Mouse (Mus musculus): ENCODE measurements around the gene Ubr2.

Ubr2 gene

DNA sequence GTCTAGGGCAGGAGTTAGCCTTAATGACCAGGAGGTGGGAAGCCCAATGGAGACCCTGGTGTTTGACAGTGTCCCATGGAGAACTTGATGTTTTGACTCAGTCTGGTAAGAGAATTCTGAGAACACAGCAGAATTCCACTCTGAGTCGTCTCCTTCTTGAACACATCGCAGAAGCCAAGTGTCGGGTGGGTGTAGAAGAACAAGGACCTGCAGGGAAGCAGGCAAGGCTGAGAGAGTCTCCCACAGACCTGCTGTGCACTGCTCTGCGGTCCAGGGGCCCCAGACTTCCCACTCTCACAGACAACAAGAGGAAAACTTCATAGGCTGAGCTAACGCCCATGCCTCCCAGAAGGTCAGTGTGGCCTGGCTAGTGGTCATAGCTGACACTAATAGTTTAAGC, 82.6 kb downstream of the Ubr2 start:
- DNase-seq (ENCODE audit: low spot score in 2 of 2): no peak

DNA sequence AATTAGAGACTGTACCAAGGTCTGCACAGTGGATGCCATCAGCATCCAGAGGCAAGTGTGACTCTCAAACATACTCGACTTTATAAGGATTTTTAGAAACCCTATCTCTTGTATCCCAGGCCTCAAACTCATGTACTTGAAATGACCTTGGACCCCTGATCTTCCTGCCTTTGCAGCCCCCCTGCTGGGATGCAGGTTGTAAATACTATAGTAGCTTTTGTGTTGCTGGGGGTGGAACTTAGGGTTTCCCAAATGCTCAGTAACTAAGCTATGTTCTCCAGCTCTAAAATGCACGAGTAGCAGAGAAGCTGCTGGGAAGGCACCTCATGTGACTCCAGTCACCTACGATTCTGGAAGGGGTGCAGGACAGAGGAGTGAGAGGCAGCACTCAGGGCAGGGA, 83.4 kb downstream of the Ubr2 start:
- DNase-seq (ENCODE audit: low spot score in 2 of 2): no peak

DNA sequence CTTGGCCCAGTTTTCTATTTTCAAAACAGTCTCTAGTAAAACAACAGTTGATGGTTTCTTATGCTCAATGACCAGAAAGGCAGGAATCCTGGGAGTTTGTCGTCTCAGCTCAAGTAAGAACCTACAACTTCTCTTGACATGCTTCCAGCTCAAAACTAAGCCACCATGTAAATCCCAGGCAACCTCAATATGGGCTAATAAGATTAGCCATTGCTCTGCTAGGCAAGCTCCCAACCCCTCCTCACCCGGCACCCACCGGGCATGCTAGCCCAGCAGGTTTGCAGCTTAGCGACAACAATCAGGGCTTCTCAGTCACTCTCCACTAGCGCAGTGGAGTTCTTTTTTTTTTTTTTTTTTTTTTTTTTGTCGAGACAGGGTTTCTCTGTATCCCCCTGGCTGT, 84.2 kb downstream of the Ubr2 start:
- no peak for DNase-seq (ENCODE audit: low spot score in 2 of 2)

DNA sequence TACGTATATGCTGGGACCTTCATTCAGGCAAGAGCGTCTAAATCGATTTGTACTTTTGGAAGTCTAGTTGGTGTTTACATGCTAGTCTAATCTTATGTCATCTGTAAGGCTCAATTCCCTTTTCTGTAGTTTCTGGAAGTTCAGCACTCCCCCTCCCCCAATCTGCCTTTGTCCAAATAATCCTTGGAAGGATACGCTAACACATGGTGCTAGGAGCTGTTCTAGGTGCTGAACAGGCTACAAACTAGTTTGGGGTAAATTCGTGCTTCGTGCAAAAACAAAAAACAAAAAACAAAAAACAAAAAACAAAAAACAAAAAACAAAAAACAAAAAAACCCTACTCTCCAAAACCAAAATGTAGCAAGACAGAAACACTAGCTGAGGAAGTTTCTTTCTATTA, 89.5 kb downstream of the Ubr2 start:
- no peak for DNase-seq (ENCODE audit: low spot score in 2 of 2)

DNA sequence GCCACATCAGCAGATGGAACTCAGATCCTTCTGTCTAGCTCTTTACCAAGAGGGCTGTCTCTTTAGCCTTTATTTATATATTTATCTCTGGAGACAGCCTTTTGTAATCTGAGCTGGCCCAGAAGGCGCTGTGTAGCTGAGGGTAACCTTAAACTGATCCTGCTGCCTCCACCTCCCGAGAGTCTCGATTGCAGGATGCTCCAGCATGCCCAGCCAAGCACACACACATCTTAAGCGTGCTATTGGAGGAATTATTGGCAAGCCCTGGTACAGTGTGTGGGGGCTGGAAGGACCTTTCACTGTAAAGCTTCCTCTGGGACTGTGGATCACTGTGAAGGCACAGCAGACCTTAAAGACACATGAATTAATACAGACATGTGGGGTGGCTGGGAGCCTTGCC, 91.4 kb downstream of the Ubr2 start:
- no peak for DNase-seq (ENCODE audit: low spot score in 2 of 2)

DNA sequence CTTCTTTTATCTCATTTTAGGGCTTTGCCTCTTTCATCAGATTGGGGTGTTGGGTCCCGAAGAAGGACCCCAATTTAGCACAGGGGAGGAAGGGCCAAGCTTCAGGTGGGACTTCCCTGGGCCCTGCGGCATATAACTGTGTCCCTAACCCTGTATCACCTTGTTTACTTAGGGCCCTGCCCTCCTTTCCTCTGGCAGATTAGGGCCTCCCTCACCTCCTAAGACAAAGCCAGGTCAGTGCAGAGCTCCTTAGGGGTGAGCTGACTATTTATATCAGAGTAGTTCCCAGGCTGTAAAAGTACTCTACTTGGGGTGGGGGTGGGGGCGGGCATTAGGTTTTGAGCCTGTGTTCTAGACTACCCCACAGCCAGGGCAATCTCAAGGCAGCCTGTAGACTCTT, 95.2 kb downstream of the Ubr2 start:
- DNase-seq (ENCODE audit: low spot score in 2 of 2): no peak

DNA sequence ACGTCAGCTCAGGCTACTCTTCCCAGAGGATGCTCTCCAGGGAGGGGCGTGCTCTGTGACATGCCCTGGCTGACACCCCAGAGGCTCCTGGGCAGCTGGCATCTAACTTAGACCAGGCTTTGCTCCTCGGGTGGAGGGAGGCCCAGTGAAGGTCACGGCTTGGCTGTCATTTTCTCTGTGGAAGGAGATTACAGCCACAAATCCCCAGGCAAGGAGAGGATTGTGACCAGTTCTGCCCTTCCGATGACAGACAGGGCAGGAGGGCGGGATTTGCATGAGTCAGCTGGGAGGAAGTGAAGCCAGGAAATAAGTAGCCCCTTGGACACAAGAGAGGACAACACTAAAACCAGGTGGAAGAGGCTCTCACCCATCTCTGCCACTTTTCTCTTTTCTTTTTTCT, 98.0 kb downstream of the Ubr2 start:
- DNase-seq (ENCODE audit: low spot score in 2 of 2): no peak

DNA sequence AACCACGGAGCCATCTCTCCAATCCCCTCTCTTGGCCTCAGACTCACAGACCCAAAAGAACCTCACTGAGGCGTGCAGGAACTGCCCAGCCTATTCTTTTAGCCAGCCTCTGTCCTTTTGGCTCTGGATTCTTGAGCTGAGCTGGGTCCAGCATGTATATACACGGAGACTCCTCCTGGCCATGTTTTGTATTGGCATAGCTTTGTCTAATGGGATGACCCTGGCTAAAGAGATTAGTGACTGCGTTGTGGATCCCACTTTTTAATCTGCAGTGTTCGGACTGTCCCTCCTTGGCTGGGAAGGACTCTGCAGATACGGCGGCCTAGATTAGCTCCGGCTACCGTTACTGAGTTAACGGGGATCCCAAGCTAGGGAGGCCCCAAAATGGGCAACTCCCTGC, 100.2 kb downstream of the Ubr2 start, which contains the start of gene Prph2:
Gene Prph2 (plus strand): TSS at position 274 of the 400 bp plus-strand sequence.
- DNase-seq (ENCODE audit: low spot score in 2 of 2): no peak

DNA sequence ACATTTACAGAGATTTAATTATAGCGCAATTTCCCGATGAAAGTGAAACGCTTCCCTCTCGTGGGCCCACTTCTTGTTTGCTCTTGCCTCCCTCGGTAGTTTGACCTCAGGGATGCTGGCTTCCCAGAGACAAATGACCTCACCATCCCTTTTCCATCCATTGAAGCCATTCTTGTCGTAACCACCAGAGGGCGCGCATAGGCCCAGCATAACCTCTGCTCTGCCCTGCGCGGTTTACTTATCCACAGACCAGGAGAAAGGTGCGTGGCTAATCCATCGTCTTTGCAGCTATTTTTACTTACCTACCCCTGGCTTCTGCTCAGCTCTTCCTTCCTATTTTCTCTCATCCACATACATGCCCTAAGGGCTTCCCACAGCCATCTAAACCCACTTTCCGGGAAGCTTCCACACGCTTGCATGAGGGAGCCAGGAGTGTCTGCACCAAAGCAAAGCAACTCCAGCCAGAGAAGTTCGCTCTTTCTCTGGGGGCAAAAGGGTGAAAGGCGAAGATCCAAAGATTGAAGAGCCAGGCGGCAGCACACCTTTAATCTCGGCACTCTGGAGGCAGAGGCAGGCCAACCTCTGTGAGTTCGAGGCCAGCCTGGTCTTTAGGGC, 106.4 kb downstream of the Ubr2 start:
- DNase-seq (ENCODE audit: low spot score in 2 of 2): peak; percentile 68 to 71

DNA sequence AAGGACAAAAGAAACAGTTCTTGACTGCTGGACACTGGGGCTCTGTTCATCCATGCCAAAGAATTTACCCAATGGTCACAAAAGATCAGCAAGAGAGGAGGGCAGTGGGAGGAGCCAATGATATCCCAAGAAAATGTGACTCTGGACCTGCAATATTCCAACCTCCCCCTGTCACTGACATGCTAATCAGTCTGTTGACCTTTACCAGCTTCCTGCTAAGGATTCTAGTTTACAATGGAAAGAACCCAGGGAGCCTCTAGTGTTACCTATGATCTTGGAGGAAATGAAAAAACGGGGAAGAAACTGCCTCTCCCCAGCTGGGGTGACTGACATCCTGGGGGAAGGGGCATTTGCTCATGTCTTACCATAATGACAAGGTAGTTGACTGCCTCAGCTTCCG, 109.4 kb downstream of the Ubr2 start:
- DNase-seq (ENCODE audit: low spot score in 2 of 2): no peak

DNA sequence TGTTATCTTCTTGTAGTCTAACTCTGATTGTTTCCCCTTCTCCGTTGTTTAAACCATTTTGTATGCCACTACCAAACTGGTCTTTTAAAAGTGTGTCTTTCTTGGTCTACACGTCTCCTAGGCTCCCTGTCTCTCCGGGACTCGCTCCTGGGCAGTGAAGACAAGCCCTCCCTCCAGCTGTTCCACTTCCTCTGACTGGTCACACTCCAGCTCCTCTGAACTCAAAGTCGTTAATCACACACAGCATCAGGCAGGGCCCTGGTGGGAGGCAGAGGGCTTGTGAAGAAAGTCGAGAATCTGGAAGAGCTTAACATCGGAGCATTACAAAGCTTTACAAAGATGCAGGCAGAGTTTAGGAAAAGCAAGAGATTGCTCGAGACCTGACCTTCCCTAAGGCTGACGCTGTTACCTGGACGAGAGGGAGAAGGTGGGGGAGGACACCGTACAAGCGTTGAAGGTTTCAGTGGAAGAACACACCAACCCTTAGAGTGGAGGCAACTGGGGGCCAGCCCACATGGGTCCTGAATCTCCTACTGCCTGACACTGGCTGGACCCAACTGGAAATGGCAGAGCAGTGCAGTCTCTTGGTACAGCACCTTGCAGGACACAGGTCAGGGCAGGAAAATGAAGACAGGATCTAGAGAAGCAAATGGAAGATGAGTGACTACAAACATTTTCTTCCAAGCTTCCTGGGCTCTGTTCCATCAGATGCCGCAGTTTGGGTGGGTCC, 113.0 kb downstream of the Ubr2 start:
- DNase-seq (ENCODE audit: low spot score in 2 of 2): peak in 1 of 2 experiments; percentile 43

DNA sequence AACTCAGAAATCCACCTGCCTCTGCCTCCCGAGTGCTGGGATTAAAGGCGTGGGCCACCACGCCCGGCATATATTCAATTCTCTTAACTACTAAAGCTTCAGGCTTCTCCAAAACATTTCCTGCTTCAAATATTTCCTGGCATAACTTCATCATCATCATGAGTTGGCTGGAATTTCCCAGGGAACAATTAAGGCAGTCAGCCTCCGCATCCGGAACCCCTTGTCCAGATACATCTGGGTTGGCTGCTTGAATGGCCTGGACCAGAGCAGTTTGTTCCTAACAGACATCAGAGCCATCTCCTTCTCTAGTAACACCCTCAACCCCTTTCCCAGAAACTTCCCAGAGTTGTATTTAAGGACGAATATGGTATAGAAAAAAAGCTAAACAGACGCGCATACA, 114.9 kb downstream of the Ubr2 start:
- no peak for DNase-seq (ENCODE audit: low spot score in 2 of 2)

DNA sequence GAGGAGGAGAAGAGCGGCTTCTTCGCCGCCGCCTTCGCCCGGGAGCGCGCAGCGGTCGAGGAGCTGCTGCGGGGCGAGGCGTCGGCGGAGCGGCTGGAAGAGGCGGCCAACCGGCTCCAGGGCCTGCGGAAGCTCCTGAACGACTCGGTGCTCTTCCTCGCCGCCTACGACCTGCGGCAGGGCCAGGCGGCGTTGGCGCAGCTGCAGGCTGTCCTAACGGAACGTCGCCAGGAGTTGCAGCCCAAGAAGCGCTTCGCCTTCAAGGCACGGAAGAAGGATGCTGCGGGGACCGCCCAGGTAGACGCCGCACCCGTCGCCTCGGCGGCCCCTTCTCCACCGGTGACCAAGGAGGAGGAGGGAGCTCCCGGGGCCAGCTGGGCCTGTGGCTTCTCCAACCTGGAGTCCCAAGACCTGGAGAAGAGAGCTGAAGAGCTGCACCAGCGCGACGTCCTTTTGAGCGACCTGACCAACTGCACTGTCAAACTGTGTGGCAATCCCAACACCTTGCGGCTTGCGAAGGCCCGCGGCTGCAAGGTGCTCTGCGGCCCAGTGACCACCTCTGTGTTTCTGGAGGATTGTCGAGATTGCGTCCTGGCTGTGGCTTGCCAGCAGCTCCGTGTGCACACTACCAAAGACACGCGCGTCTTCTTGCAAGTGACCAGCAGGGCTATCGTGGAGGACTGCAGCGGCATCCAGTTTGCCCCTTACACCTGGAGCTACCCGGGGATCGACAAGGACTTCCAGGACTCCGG, 119.3 kb downstream of the Ubr2 start:
- DNase-seq (ENCODE audit: low spot score in 2 of 2): peak; percentile 33 to 42

DNA sequence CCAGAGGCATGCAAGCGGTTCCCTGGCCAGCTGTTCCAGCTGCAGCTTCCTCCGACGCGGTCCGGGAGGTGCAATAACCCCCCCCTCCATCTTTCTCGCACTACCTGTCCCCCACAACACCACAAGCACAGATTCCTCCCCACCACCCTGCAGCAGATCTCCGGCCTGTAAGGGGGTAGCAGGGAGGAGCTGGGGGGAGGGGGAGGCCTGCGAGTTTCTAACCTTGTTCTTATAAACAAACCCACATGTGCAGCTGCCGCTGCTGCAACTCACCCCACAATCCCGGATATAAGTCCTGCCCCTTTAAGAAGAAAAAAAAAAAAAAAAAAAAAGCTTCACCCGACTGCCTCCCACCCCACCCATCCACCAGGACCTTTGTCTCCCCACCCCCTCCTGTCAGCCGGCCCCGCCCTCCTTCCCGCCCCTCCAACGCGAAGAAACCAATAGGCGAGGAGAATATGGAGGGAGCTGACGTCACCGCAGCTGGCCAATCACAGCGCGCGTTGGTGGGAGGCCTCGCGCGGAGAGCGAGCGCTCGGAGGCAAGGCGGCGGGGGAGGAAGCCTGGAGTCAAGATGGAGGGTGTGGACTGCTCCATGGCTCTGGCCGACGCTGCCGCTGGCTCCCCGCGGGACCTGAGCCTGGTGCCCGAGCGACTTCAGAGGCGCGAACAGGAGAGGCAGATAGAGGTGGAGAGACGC, 120.1 kb downstream of the Ubr2 start, which contains the start of gene Tbcc:
Gene Tbcc (plus strand): TSS at position 569 of the 700 bp plus-strand sequence.
- DNase-seq (ENCODE audit: low spot score in 2 of 2): peak; percentile 93 to 97

DNA sequence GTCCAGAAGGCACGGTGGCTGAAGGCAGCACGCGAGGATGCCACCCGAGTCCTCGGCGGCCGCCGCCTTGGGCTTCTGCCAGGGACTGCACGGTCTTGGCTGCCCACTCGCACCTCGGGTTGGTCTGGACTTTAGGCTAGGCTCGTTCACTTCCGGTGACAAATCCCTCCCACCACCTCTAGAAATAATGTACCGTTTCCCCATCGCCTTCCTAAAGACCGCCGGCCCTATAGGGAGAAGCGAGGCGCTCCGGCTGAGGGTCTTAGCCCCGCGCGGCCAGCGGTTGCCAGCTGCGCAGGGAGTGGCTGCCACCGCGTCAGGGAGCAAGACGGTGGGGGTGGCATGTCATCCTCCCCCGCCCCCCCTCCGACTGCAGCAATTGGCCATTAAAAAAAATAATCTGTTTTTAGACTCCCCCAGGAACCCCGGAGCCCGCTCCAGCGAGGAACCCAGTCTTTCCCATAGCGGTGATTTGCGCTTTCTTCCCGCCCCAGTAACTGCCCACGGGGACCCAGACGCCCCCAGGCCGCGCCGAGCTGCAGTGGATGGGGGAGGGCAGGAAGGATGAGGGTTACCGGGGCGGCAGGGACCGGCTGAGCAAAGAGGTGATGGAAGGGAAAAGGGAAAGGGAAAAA, 120.8 kb downstream of the Ubr2 start:
- DNase-seq (ENCODE audit: low spot score in 2 of 2): peak; percentile 67 to 80

DNA sequence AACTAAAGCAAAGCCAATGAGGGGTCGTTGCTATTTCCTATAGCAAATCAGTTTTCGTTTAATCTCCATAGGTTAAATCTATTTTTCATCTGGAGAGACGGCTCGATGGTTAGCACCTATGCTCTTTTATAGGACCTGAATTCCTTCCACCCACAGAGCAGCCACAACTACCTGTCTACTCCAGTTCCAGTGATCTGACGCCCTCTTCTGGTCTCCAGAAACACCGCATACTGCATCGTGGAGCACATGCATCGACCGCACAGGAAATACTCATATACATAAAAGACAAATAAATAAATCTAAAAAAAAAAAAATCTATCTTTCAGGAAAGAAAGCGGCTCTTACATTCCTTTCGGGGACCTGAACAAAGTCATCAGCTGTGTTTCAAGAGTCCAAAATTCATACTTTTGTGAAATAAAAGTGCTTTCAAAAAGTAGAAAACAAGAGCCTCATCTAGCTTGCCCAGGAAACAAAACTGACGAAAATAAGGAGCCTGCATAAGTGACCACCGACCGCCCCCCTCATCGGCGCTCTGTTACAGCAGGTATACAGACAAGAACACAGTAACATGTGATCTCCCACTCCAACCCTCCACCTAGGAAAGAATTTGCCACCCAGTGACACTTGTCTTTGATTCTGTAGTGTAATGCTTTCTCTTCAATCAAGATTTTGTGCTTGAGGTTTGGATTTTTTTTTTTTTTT, 121.7 kb downstream of the Ubr2 start:
- DNase-seq (ENCODE audit: low spot score in 2 of 2): peak in 1 of 2 experiments; percentile 34

DNA sequence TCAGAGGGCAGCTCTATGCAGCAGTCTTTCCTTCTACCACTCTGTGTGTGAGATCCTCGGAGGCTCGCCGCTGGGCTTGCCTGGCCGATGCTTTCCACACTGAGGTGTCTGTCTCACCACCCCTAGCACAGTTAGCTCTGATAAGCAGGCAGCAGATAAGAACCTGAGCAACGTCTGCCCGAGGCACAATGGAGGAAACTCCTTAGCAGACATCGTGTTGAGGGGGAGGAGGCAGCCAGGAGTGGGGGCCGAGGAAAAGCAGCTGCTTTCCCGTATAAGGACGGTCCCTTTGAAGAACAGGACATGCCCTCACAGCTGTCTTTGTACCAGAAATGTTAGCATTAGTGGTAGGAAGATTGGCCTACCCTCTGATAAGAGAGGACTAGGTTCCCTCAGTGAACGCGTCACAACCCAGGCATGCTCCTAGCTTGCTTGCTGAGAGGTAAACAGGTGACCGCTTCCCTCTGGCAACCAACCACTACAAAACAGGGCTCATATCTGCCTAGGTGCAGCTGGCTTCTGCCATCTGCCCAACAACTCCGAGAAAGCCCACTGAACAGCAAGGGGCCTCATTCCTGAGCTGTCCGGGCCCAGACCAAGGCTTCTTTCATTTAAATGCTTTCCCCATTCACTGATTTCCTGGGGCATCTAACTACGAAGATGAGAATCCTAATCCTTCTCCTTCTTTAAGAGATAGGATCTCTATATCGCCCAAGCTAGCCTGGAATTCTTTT, 124.3 kb downstream of the Ubr2 start:
- no peak for DNase-seq (ENCODE audit: low spot score in 2 of 2)

DNA sequence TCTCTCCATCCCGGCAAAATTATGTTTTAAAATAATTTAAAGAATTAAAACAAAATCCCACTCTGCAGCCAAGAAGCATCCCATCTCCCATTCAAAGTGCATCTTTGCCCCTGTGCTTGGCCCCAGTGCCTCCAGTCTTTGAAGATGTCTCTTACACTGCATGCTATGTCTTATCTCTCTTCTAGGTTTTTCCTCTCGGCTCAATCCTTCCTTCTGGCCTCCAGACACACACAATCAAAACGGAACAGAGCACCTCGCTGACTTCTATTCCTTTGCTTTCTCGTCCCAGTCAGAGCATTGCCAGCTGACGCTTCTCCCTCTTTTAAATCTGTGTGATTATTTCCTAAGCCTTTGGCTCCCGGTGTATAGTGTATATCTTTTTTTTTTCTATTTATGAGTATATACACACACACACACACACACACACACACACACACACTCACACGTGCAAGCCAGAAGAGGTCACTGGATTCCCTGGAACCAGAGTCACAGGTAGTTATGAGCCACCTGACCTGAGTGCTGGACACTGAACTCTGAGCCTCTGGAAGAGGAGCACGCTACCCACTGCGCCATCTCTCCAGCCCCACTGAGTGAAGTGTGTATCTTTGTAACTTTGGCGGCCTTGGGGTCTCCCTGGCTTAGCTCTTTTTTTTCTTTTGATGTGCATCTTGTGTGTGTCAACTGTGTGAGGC, 125.0 kb downstream of the Ubr2 start:
- DNase-seq (ENCODE audit: low spot score in 2 of 2): no peak

DNA sequence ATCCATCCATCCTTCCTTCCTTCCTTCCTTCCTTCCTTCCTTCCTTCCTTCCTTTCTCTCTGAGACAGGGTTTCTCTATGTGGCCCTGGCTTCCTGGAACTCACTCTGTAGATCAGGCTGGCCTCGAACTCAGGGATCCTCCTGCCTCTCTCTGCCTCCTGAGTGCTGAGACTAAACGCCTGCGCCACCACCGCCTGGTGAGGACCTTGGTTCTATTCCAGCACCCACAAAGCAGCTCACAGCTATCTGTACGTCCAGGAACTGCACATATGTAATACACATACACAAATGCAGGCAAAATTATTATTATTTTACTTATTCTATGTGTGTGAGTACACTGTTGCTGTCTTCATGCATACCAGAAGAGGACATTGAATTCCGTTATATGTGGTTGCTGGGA, 125.6 kb downstream of the Ubr2 start:
- DNase-seq (ENCODE audit: low spot score in 2 of 2): no peak

DNA sequence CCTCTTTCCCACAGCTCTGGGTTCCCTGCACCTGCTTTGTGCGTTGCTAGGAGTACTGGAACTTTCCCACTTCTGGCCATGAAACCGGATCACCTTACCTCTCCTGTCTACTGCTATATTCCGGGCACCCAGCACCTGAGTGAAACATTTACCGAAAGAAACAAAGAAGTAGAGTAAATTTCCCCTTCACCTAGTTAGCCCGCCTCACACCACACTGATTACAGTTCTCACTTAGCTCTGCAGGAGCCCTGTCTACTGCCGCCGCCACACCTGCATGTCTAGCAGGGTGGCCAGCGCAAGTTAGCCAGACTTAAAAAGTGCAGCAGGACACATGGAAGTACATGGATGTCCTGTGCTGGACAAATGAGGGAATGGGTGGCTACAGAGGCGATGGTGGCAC, 127.2 kb downstream of the Ubr2 start:
- no peak for DNase-seq (ENCODE audit: low spot score in 2 of 2)
